Mouse (Mus musculus) brain, embryonic 14.5 days (tissue): ENCODE results near the gene Fgf4.

Experiments used
- CTCF ChIP-seq: fragments of 200-500 bp; IDR thresholded peaks from 2 replicates; pipeline ENCODE4 v1.5.1; 2012; ENCODE audit warnings: inconsistent platforms, mild to moderate bottlenecking, moderate library complexity, borderline replicate concordance; ENCODE audit not compliant: insufficient read depth, insufficient read length; ENCODE audit errors: extremely low read depth
- POLR2A ChIP-seq: fragments of 200-500 bp; IDR thresholded peaks from 2 replicates; pipeline ENCODE4 v1.6.1; 2012; ENCODE audit warnings: mild to moderate bottlenecking, inconsistent platforms, borderline replicate concordance; ENCODE audit not compliant: poor library complexity, insufficient read depth, insufficient read length, severe bottlenecking; ENCODE audit errors: extremely low read depth

DNA sequence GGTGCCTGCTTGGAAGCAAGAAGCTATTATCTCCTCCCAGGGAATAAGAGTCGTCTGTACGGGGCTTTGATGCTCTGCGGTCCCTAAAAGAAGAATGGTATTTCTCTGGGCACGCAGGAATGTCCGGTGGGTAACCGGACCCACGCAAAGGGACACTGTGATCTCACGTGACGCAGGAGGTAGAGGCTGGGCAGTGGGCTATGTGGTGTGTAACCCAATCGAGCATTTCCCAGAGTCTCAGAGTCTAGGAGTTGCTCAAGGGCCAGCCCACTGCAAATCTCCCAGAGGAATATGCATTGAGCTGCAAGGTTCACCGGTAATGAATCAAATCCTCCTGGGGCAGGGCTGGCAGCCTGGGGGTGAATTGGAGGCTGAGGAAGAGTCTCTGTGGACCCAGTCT, 18.8 kb upstream of the Fgf4 start:
- TF ChIP-seq POLR2A (no peak), CTCF (no peak)
